Mouse (Mus musculus): ENCODE data around the gene Nucb1.

DNA sequence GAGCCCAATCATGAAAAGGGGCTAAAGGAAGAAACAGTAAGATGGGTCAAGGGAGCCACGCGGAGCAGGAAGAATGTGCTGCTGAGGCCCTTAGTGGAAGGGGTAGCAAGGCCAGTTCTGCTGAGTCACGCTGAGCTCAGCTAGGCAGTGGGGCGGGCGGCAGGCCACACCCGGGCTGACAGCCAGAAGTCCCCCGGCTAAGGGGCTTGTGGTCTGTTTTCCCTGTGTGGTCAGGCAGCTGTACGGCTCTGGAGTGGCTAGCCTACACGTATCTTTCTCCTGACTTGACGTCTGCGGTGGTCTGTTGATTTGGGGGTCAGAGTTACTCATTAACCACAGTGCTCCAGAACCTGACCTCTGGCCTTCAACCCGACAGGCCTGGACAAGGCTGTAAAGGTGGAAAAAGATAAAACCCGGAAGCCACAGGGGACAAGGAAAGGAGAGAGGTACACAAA lies 49.3 kb downstream of the Nucb1 start:
- TF ChIP-seq CTCF (IDR thresholded peaks at IDR 0.05; ENCODE audit: control insufficient read depth, insufficient read depth, insufficient read length) (no peak), FOSL1 (IDR thresholded peaks at IDR 0.05; ENCODE audit: insufficient read depth, low read length, poor library complexity, severe bottlenecking) (peak; percentile 67)
